Mouse (Mus musculus) frontal cortex, postnatal 14 days (tissue): ENCODE results near the gene Tada2a.
A peak's percentile ranks its signal among the peaks of the same experiment; 100 is the strongest.

Experiments
- DNase-seq, 2 experiments: peaks; one replicate each; pipeline ENCODE4 v3.0.0; 2022; ENCODE audit warnings: low spot score in 2 of 2

Gene Tada2a

GRCm38 (mm10) chr11:84128943-84129798 is at the start of gene Tada2a, which contains the start of gene Acaca:
TSS of gene Tada2a (minus strand) at chr11:84129600.
TSS of gene Acaca (plus strand) at chr11:84129672.
- peak; percentile 54 to 71 for DNase-seq

- DNase-seq, result no peak
Observed at GRCm38 (mm10) chr11:84178571-84178970, 49.2 kb upstream of the Tada2a start.

DNA sequence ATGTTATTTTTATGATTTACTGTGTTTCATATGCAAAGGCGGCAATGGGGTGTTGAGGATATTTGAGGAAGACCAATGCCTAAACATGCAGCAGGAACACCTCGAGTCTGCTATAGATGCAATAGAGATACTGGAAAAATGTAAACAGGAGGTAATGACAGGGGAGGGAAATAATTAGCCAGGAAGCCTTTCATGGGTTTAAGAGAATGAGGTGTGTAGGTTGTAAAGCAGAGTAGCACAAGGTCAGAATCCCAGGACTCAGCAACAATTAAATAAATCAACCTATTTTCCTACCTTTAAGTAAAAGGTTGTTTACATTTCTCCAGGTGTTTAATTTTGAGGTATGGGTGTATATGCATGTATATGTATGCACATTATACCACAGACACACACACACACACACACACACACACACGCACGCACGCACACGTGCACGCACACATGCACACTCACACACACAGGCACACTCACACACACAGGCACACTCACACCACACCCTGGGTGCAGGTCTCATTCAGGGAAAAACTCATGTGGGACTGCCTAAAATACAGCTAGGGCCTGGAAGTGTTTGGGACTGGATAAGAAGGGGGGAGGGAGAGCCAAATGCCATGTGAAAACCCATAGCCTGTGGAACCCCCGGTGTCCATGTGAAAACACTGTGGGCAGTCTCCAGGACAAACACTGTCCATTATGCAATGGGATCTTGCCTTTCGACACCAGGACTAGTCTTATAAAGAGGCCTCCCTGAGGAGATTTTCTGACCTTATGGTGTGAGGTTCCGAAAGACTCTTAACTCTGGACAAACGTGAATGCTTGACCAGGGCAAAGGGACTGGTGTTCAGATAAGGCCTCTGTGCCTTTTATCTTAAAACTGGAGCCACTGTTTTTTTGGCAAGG is 43.4 kb upstream of the Tada2a start:
- DNase-seq, result no peak

DNA sequence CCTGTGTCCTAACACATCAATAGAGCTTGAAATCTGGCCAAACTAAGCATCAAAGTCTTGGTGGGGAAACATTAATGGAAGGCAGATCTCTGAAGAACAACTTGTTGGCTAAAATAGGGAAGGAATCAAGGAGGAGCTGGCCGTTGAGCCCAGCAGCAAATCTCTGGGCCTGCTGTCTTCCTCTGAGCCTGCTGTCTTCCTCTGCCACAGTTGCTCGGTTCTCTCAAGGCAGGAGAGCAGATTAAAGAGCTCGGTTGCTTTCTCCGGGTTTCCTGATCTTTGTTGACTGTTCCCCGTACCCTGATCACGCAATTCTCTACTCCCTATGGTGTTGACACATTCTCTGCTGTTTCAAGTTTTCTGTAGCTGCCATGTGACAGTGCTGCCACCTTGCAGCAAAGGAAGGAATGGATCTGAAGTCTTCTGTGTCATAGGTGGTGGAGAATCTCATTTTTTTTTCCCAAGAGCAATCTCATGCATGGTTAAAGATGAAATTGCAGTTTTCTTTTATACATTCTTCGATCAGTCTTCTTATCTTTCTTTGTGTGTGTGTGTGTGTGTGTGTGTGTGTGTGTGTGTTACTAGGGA is 39.4 kb upstream of the Tada2a start:
- peak; percentile 23 to 47 for DNase-seq

DNA sequence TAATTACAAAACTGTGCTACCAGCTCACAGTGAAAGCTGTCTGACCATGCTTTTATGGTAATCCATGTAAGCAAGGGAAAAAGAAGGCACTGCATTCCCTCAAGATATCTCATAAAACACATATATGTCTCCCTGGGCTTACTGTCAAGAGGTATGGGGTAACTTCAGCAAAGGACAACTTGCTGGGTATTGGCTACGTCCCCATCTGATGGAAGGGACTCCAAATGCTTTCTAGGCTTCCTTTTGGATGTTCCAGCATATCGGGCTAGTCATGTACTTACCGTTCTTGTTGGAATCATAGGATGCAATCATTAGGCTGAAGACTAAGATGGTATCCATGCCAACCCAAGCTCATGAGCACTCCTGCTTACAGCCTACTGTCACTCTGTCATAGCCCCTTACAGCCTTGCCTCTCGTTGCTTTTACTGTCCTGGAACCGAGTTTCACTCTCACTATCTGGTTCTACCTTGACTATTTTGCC is 37.7 kb upstream of the Tada2a start, which contains the start of gene Gm11437:
TSS of gene Gm11437 (minus strand) at position 431 of the 481 bp plus-strand sequence.
- no peak for DNase-seq

GRCm38 (mm10) chr11:84164561-84164960 is 35.2 kb upstream of the Tada2a start:
- DNase-seq, result no peak

- DNase-seq, result no peak
Observed at GRCm38 (mm10) chr11:84164123-84164522, 34.7 kb upstream of the Tada2a start.

GRCm38 (mm10) chr11:84156535-84157262 is 27.3 kb upstream of the Tada2a start:
- no peak for DNase-seq

DNA sequence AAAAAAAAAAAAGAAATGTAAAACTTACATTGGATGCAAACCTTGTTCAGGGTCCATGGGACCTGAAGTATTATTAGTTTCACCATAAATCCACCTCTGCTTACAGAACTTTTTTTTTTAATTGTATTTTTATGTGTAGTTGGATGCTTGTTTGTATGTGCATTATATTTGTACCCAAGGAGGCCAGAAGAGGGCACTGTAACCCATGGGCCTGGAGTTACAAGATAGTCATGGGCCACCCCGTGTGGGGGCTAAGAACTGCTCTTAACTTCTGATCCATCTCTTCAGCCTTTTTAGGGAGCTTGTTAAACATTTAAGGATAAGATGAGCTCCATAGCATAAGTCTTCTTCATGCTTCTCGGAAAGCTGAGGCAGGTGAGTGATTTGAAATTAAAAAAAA is 21.5 kb upstream of the Tada2a start:
- no peak for DNase-seq

GRCm38 (mm10) chr11:84146081-84146480 is 16.7 kb upstream of the Tada2a start:
- no peak for DNase-seq

- DNase-seq, result no peak
Observed at GRCm38 (mm10) chr11:84145201-84145798, 15.9 kb upstream of the Tada2a start.

DNA sequence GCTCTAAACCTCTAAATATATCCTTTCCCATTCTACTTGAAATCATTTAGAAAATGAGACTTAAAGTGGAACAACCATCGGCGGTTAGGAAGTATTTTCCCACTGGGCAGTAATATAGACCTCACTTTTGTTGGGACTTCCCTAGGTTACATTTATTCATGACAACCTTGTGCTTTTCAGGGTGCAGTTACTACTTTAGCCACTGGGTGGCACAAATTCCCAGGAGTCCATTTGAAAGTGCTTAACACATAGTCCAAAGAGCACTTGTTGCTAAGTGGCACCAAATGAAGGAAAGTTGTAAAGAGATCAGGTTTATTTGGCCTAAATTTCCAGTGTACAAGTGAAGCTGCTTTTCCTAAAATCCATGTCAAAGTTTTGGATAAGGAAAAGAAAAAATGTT is 12.4 kb upstream of the Tada2a start:
- DNase-seq, result peak in 1 of 2 experiments; percentile 53

- no peak for DNase-seq
Observed at GRCm38 (mm10) chr11:84136453-84136852, 7.1 kb upstream of the Tada2a start.

DNA sequence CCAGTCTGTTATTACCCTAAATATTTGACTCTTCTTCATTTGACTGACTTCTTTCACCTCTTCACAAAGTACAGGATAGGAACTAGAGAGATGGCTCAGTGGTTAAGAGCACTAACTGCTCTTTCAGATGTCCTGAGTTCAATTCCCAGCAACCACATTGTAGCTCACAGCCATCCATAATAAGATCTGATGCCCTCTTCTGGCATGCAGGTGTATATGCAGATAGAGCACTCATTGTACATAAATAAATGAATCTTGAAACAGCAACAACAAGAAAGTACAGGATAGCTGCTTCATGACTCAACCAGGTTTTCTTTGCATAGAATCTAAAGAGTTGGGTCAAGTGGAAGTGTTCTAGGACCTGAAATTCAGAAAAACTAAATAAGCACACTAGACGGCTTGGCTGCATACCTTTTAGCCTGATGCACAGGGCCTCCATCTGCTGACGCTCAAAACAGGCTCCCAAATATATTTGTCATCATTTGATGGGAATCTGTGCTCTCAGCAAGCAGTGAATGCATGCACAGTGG is 5.0 kb upstream of the Tada2a start:
- DNase-seq, result no peak

DNA sequence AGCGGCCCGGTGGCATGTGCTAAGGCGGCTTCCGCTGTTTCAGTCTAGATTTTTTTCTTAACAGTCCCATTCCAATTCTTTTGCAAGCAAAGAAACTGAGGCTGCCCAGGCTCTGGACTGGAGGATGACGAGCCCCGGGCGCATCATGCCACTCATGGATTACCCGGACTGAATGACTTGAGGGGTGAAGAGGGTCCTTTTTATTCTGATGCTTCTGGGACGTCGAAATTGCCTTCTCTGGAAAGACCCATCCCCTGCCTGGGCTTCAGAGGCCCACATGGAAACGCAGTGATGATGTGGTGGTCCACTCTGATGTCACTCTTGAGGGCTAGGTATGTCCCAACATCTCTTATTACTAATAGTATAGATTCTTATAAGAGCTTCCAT is 392 bp upstream of the Tada2a start:
- no peak for DNase-seq

GRCm38 (mm10) chr11:84127977-84128376 is 1.4 kb downstream of the Tada2a start:
- no peak for DNase-seq

DNA sequence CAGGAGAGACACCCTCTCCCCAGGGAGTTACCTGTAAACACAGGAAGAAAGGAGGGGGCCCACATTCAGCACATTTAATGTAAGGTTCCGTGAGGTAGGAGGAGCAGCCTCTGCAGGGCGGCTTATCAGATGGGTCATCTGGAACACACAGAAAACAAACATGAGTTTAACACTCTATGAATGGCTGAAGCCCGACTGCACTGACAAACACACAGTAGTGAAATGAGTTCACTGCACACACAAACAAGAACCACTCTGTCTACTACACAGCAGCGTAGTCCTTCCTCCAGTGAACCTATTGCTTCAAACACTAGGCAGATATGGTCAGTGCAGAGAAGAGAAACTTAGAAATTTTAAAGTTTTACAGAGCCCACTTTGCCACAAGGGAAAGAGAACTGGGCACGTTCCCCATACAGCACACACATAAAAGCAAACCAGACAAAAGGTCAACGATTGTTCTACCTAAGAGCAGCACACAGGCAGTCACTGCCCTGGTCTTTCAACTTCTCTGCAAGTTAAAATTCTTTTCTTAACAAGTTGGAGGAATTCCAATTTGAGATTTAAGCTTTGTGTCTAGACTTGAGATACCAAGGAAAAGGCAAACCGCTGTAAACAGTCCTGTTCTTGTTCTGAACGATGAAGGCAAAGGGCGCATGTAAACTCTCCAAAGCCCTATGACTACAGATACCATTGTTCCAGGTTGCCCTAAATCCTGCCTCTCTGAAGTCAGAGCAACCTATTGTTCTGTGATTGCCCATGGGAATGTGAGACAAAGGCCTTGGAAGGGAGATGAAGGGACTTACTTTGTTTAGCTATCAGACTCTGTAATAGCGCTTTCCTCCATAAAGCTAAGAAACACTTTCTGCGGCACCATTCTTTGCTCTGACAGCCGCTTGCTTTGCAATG is 8.1 kb downstream of the Tada2a start:
- DNase-seq, result no peak

GRCm38 (mm10) chr11:84117431-84117830 is 12.0 kb downstream of the Tada2a start:
- DNase-seq, result no peak

GRCm38 (mm10) chr11:84116221-84116620 is 13.2 kb downstream of the Tada2a start:
- DNase-seq, result no peak

GRCm38 (mm10) chr11:84115646-84116045 is 13.8 kb downstream of the Tada2a start:
- DNase-seq, result no peak
